Mouse (Mus musculus) monocyte, adult 5-6 weeks (primary cell): ENCODE measurements at regions not wholly inside any gene's neighbourhood (a gene's known extent, or its start where the extent isn't known, plus 50 kb on each side); places are given as distances from the start of the nearest gene placed in this dataset.

Source experiments
- ATAC-seq: fragments of 153-309, 156-312 bp; replicated peaks from 2 replicates; pipeline ENCODE4 v1.8.0; 2017; ENCODE audit warnings: mild to moderate bottlenecking; ENCODE audit not compliant: low TSS enrichment, insufficient number of reproducible peaks, severe bottlenecking, poor library complexity, low FRiP score

DNA sequence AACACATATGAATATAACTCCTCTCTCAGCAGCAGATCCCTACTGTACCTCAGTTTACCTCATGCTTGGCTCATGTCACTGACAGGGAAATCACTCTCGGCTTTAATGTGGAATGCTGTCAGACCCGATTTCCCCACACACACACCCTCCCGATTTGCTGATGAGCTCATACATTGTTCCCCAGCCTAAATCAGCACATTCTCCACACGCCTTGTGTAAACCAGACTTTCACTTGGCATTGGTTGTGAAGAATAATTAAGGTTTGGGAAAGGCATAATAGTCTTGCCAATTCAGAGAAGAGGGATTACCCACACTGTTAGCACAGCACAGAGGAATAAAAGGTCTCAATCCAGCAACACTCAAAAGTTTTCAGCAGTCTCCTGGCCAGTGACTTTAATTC is 268.4 kb upstream of the Nt5e start:
- no peak for ATAC-seq

DNA sequence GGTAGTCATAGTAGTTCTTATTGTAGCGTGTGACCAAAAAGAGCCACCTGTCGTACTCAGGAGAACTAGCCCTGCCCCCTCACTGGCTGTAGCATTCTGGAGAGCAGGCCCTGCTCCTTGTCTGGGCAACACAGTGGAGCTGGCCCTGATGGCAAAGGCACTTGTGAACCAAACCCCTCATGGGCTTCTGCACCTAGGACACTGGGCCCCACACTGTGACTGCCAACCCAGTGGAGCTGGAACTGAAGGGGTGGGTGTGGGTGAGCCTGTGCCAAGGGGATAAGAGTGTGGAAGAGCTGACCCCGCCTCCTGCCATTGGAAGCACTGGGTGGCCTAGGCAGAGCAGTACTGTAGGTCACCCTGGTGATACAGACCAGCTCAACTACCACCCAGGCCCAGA is 268.0 kb upstream of the Nt5e start:
- ATAC-seq = no peak; the same call in 1 of the 2 replicates

DNA sequence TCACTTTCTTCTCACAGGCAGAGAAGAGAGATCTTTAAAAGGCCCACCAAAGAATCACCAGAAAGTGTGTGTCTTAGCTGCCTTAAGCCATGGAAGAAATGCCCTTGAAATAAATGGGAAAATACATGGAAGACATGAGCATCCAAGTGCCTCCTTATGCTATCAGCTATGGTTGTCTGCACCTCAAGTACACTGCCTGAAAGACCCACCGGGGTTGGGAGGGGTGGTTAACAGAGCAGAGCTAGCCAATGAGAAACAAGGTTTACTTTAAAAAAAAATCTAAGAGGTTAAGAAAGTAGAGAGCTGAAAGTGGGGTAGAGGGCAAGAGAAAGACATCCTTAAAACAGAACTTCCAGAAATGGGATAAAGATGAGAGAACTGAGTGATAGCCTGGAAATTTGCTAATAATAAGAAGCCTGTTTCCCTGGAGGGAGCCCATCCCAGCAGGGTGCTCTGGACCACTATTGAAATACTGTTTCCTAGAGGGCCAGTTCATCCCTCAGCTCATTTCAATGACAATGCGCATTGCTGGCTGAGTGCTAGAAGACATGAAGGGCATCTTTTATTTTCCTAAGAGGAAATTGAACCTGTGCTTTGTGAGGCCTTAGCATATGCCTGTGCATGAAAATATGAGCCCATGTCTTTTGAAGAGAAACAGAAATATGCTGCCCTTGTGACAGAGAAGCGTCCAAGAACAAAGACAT is 262.9 kb upstream of the Nt5e start:
- no peak for ATAC-seq

DNA sequence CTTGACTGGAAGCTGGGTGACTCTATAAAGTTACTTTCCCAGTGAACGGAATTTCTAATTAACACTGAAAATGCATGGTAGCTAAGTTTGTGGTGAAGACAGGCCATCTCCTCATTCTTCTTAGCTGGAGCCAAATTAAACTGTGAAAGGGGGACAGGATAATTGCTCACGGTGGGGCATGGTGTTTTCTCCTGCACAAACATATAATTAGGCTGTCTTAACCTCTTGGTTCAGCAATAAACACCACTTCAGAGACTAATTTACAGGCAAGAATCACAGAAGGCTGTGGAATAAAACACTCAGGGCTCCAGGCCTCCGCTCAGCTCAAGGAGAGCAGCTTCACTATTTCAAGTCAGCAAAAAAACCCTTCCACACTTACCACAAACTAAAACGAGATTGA is 261.9 kb upstream of the Nt5e start:
- no peak for ATAC-seq

DNA sequence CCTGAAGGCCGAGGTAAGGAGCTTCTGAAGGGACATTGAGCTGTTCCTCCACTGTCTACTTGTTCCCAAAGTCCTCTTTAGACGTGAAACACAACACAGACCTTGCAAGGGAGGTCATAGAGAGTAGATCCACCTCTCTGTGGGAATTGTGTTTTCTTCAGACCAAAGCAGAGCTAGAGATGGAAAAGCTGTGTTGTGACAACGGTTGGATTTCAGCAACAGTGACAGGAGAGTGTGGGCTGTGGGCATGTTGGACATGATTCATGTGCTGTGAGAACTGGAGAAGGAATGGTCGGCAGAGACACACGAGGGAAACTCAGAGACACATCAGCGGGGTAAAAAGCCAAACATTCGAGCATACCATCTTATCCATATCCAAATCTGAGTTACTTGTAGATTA is 261.2 kb upstream of the Nt5e start:
- no peak for ATAC-seq

DNA sequence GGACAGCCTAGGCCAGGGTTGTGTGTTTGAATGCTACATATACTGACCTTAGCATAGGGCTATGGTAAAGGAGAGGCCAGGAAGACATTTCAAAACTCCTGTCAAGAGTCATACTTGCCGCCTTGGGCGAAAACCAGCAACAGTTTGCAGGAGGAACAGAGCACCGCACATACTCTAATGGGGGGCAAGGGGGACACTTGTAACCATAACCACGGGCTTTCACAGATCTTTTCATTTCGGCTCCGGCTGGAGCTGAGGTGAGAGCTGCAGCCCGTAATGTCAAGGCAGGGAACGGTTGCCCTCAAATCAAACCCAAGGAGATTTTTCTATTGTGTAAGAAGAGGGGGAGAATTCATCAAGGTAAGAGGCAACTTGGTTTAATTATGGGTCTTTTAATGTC is 258.7 kb upstream of the Nt5e start:
- no peak for ATAC-seq

DNA sequence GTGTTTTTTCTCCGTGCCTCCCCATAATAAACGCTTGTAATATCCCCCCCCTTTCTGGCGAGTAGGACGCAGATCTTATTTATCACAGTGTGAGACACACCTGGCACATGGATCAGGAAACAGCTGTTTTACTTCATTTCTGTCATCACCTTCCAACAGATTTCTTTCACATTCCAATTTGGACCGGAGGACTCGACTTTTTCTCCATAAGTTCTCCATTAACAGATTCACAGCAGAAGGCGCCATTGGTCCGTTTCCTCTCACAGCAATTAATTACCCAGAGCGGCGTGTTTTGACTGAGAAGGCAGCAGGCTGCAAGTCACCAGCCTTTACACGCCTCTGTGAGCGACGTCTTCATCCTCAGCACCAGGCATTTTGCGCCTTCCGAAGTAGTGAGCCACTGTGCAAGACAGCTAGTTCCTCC is 258.1 kb upstream of the Nt5e start:
- no peak for ATAC-seq

DNA sequence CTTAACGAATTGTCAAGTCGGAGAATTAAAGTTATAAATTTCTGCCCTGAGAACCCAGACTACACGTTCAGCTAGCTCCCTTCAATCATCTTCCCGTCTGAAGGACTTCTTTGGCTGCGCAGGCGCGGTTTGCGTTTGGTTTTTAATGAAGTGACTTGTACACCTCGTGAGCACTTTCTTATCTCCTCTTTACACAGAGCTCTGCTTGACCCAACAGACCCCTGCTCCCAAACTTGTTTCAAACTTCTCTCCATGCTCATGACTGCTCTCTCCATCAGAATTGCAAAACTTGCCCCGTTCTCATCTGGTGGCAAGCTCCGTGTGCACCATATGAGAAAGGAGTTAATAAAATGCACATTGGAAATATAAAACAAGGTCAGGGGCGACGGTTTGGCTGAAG is 257.2 kb upstream of the Nt5e start:
- ATAC-seq = no peak

DNA sequence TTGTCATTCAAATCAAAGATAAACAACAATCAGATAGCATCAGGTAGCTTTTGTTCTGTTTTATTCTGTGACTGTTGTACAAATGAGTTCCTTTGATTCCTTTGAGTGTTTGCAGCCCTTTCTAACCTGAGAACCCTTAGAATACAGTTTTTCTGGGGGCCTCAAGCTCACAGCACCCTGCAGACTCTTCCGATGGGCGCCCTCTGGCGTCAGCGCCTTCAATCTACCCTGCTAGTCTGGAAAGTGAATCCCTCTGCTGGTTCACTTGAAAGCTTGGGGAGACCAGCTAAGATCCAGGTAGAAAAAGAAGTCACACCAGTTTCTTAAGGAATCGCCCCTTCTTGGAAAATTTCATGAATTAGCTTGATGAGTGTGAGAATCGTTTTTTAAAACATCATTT is 253.8 kb upstream of the Nt5e start:
- ATAC-seq = no peak

DNA sequence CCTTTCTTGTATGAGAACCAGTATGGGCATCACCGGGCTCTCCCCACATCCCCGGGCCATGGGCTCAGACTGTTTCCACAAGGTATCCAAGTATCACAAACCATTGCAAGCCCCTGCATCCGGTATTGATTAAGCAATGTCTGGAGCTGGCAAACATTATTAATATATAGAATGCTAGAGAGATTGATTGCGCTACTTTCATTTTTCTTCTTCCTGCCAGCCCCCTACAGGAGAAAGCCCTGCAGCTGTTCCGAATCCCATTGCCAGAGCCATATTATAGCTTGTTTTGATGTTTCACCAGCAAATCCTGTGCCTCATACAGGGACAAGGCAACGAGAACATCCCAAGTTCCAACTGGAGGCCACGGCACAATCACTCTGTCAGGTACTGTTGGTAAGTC is 253.4 kb upstream of the Nt5e start:
- ATAC-seq = no peak

DNA sequence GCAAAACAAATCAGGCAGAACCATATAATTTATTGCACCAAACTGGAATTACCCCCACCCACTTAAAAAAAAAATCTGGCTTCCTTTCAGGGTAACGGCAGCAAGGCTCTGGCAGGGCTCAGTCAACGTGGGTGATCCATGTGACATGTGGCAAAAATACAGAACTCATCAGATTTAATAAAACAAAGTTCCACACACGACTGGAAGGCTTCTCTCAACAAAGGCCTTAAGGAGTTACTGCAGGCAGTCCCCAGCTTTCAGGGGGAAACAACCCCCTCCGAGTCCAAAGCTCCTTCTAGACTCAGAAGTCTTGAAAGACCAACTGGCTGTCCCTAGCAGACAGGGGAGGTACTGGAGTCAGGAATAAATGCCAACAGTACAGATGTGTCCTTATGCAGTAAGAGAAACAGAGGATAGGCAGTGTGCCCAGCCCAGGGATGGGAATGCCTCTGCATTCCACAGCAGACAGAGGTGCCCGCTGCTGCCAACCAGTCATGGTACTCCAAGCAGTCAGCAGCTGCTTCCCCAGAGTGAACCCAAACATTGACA is 244.0 kb upstream of the Nt5e start:
- ATAC-seq = no peak

DNA sequence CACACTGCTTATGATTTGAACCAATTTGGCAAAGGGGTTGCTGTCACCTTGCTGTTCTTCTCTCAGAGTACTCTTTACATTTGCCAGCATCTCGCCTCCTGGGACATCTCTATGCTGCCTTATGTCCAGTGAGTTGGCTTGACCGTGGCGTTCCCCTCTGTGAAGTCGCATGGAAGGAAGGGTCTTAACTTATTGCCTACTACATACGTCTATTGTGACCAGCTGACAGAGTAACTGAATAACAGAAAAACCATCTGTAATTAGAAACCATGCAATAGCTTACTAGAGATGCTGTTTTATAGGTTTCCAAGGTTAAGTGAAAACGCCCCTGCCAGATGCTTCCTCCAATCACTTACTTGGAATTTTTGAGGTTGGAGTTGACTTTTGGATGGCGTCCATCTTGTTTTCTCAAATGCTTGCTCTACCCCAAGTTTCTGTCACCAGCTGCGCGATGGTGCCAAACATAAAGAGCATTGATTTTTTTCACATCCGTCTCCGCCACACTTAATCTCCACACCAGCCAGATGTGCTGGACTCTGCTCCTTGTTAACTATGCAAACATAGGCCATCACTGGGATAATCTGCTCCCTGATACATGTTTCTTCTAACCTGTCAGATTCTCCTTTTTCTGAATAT is 241.7 kb upstream of the Nt5e start:
- no peak for ATAC-seq

DNA sequence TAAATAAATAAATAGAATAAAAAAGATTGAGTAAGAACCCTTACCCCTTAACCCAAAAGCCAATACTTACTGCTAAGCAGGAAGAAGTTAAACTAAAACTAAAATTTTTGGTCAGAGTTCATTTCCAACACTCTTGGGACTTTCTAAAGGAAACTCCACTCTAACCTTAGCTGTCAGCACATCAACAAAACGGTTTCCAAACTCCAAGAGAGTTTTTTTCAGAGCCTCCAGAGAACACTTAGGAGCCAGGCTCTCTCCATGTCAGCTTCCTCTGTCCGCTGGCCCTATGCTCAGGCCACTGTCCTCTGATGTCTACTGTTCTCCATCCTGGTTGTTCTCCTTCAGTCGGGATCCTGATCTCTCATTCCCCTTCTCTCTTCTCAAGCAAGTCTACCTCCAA is 241.1 kb upstream of the Nt5e start:
- ATAC-seq = no peak

DNA sequence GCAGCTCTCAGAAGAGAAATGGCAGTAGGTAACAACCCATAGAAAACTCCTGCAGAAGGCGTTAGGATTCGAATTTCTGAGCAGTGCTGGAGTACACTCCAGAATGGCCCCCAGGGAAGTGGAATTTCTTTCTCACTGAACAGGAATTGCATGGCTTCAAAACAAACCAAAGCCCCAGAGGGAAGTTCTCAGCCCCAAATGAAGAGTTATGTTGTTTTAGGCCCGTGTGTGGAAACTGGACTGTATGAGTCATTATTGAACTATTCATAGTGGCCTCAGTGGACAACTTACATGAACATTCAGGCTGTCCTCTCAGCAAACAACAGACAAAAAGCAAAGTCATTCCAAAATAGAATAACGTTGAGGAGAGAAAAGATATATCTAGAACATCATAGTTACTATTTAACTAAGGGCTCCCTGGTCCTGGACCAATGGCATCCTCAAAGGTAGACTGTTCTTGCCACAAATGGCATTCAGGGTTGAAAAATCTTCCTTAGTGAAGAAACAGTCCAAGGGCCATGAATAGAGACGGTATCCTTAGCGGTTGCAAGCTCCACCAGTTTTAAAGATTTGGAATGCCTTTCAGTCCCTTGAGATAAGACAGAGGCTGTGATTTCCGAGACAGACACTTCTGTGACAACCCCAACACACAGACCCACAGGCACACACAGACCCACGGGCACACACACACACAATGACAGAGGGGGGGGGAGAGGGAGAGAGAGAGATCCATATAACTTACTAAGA is 235.0 kb upstream of the Nt5e start:
- no peak for ATAC-seq

DNA sequence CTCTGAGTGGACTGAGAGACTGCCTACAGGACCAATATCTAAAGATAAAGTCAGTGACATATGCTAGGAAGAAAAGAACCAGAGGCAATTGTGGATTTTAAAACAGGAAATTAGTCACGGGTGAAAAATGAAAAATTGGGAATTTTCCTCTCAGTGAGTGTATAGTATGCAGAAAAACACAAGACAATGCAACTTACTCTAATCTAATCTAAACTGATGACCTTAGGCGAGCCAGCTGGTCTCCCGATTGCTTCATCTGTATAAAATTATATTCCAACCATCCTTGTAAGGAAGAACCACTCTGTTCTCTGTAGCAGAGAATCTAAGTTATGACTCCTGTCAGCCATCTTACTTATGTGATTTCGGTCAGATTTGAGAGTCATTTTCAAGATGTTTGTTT is 234.4 kb upstream of the Nt5e start:
- no peak for ATAC-seq

DNA sequence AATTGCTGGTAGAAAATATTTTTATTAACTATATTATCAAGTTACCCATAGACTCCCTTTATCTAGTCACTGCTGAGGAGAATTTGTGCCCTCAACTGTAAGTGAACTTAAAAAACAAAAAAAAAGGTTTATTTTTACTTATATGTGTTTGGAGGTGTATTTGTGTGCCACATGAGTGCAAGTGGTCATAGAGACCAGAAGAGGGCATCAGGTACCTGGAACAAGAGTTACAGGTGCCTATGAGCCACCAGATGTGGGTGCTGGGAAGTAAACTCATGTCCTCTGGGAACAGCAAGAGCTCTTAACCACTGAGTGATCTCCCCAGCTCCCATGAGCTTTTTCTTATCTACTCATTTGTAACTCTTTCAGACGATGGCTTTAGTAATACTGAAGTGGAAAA is 213.9 kb upstream of the Nt5e start:
- no peak for ATAC-seq

DNA sequence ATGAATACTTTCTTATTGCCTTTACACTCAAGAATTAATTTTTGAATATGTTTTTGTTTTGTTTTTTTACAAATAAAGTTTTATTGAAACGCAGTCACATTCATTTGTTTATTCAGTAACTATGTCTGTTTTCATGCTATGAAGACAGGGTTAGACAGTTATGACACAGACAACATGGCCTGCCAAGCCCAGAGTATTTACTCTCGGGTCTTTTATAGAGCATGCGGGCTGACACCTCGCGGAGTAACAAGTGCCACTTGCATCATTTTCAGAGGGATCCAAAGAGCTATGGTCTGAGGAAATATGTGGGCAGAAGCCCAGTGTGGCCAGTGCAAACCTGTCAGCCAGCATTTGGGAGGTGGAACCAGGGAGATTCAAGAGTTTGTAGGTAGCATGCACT is 206.5 kb upstream of the Nt5e start:
- ATAC-seq = no peak

DNA sequence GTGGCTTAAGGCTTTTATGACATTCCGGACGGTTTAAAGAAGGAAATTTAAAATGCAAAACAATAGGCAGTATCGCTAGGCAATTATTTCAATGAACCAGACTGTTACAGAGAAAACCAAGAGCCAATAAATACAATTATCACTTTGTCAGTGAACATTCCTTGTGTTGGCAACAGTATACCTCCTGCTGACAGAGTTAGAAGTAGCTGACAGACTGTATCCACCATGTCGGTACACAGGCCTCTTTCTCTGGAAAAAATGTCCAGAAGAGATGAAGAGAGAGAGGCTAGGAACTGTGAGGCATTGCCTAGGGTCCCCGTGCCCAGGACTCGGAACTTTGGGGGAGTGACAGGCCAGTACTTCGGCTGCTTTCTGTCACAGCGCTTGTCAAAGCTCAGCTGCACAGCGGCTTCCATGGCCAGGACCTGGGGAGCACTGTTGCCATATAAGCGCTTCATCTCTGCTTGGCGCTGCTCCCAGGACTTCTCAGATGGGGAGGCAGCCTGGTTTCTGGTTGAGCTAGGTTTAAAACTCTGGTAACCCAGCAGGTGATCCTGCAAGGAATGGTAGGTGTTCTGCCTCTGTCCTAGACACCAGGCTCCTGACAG is 205.9 kb upstream of the Nt5e start:
- no peak for ATAC-seq

DNA sequence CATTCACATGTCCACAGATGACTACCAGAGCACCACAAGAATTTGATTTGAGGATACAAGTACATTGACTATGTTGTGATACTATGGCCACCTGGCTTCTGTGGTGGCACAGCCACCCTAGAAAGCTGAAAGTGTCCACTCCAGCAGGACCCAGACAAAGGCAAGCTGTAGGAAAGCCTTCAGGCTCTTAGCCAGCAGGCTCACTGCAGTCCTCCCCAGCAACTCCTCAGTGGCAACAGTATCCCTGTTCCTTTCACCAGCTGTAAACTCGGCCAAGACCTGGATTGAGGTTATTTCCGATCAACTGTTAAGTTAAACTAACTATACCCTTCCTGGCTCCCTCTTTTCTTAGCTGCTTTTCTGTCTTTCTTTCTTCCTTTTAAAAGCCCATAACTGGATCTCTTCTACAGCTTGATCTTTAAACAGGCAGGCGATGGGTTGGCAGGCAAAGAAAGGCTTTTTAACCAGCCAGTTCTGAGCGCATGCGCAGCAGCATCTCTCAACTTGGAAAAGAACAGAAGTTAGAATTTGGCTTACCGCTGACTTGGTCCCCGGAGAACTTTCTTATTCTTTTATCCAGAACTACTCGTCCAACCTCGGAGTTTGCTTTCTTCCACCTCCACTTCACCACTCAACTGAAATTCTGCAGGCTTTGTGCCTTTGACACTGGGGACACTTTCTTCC is 202.5 kb upstream of the Nt5e start:
- ATAC-seq = no peak
